Mouse (Mus musculus) lung, postnatal 0 days (tissue): Measurements from ENCODE around the gene Olfr1410. TPM values are rescaled to one million over a fixed set of nuclear protein-coding genes. Genes with fewer than 3 reads are reported as not detected.

Source experiments
- ATAC-seq: fragments of 200-750 bp; cut with Nextera tagmentation; 2 replicates; pipeline ENCODE4 v1.8.0; 2017; ENCODE audit warnings: moderate library complexity
- DNase-seq: peaks from one replicate; pipeline ENCODE4 v3.0.0-alpha.2; 2016; ENCODE audit warnings: low spot score
- H3K27ac ChIP-seq: fragments of 300-500 bp; sonication (generic); 2 replicates; pipeline ENCODE4 v1.5.1; 2014; ENCODE audit warnings: antibody characterized with exemption, mild to moderate bottlenecking, low read length, mixed read lengths
- H3K27me3 ChIP-seq: fragments of 300-500 bp; sonication (generic); replicated peaks from 2 replicates; pipeline ENCODE4 v1.6.1; 2014; ENCODE audit warnings: low read length, mixed read lengths; ENCODE audit not compliant: insufficient read depth
- H3K36me3 ChIP-seq: fragments of 300-500 bp; sonication (generic); 2 replicates; pipeline ENCODE4 v1.6.1; 2014; ENCODE audit warnings: low read length, mixed read lengths; ENCODE audit not compliant: insufficient read depth
- H3K4me1 ChIP-seq: fragments of 300-500 bp; sonication (generic); 2 replicates; pipeline ENCODE4 v1.6.1; 2014; ENCODE audit warnings: antibody characterized with exemption, low read depth, low read length, mixed read lengths; ENCODE audit not compliant: insufficient read depth
- H3K4me2 ChIP-seq: fragments of 300-500 bp; sonication (generic); replicated peaks from 2 replicates; pipeline ENCODE4 v1.6.1; 2014; ENCODE audit warnings: low read depth, mild to moderate bottlenecking, low read length, moderate library complexity, mixed read lengths
- H3K4me3 ChIP-seq: fragments of 300-500 bp; sonication (generic); 2 replicates; pipeline ENCODE4 v1.5.1; 2014; ENCODE audit warnings: low read depth, low read length
- H3K9ac ChIP-seq: fragments of 300-500 bp; sonication (generic); replicated peaks from 2 replicates; pipeline ENCODE4 v1.6.1; 2014; ENCODE audit warnings: low read depth, mild to moderate bottlenecking
- H3K9me3 ChIP-seq: fragments of 300-500 bp; sonication (generic); 2 replicates; pipeline ENCODE4 v1.6.1; 2016; ENCODE audit warnings: low read length, mixed read lengths
- CTCF ChIP-seq: IDR thresholded peaks from 2 replicates; pipeline ENCODE4 v1.5.1; 2016; ENCODE audit warnings: antibody characterized with exemption, mild to moderate bottlenecking
- EP300 ChIP-seq: IDR thresholded peaks from 2 replicates; pipeline ENCODE4 v1.6.1; 2016; ENCODE audit warnings: antibody characterized with exemption, mild to moderate bottlenecking, control low read depth
- WGBS: fragments of 180-500 bp; shearing (Covaris S2); extraction: QIAGEN DNeasy Blood & Tissue Kit; methylation state at CpG from one replicate; pipeline ENCODE4 v1.1.7; 2014; 5-methylcytosine and 5-hydroxymethylcytosine counted together
- polyA plus RNA-seq: library from polyadenylated mRNA; unstranded; fragments of >200 nt; fragmentation: Nextera tagmentation; extraction: Ambion mirVana; gene quantifications from 2 replicates; pipeline ENCODE4 v1.2.1, GENCODE M21; 2015

The Olfr1410 gene
- polyA plus RNA-seq, 1 experiment from 2014 or later = not detected

DNA sequence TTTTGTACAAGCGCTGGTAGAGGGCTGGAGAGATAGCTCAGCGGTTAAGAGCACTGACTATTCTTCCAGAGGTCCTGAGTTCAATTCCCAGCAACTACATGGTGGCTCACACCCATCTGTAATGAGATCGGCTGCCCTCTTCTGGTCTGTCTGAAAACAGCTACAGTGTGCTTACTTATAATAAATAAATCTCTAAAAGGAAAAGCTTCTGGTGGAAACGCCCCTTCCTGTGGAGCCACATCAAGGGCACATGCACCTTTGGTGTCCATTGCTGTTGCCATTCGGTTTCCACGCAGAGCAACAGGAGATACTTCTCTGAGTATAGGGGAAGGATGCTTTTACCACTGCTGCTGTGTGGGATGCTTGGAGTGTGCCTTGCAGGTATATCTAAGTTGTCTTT, 27.4 kb downstream of the Olfr1410 start:
- no peaks in the 10 kb centered on the region for H3K9me3 ChIP-seq
- DNase-seq (no peak), ATAC-seq (no peak)
- H3K4me3 ChIP-seq = no peak overlapping the region
- H3K27ac ChIP-seq = no peak overlapping the region
- H3K4me2 ChIP-seq = no peak overlapping the region
- no peaks in the 10 kb centered on the region for H3K4me1 ChIP-seq
- TF ChIP-seq EP300 (no peak), CTCF (0 out of 2 replicates have a peak, but pooled peaks have one; percentile 4)
- WGBS = 65% methylated on average over 6 of the region's 6 CpGs
- no peaks in the 10 kb centered on the region for H3K27me3 ChIP-seq
- peaks cover 7% of the 10 kb centered on the region for H3K36me3 ChIP-seq
- no peak overlapping the region for H3K9ac ChIP-seq

GRCm38 (mm10) chr1:92633726-92634125, 28.1 kb downstream of the Olfr1410 start:
- Histone ChIP-seq H3K9ac (no peak overlapping the region), H3K9me3 (no peaks in the 10 kb centered on the region), H3K4me3 (no peak overlapping the region), H3K4me1 (no peaks in the 10 kb centered on the region), H3K27ac (no peak overlapping the region), H3K27me3 (no peaks in the 10 kb centered on the region), H3K36me3 (peaks cover 7% of the 10 kb centered on the region), H3K4me2 (no peak overlapping the region)
- TF ChIP-seq CTCF (no peak), EP300 (no peak)
- no peak for DNase-seq
- WGBS = 81% methylated on average over 8 of the region's 8 CpGs
- ATAC-seq = no peak

GRCm38 (mm10) chr1:92634569-92634968, 29.0 kb downstream of the Olfr1410 start:
- peaks cover 7% of the 10 kb centered on the region for H3K36me3 ChIP-seq
- WGBS = 63% methylated on average over 1 of the region's 1 CpGs
- H3K4me1 ChIP-seq = no peaks in the 10 kb centered on the region
- no peak for DNase-seq
- H3K27me3 ChIP-seq = no peaks in the 10 kb centered on the region
- no peak overlapping the region for H3K4me2 ChIP-seq
- no peak for ATAC-seq
- H3K27ac ChIP-seq = no peak overlapping the region
- TF ChIP-seq CTCF (no peak), EP300 (no peak)
- H3K9ac ChIP-seq = no peak overlapping the region
- no peaks in the 10 kb centered on the region for H3K9me3 ChIP-seq
- no peak overlapping the region for H3K4me3 ChIP-seq

- DNase-seq = no peak
Measured at GRCm38 (mm10) chr1:92634976-92635599, 29.5 kb downstream of the Olfr1410 start.

GRCm38 (mm10) chr1:92636015-92636414, 30.4 kb downstream of the Olfr1410 start:
- ATAC-seq (no peak), DNase-seq (no peak)
- Histone ChIP-seq H3K4me2 (no peak overlapping the region), H3K27ac (no peak overlapping the region), H3K9me3 (no peaks in the 10 kb centered on the region), H3K4me1 (no peaks in the 10 kb centered on the region; the same call in 1 of the 2 replicates), H3K4me3 (no peak overlapping the region), H3K36me3 (peaks cover 7% of the 10 kb centered on the region), H3K27me3 (no peaks in the 10 kb centered on the region), H3K9ac (no peak overlapping the region)
- WGBS = 80% methylated on average over 8 of the region's 8 CpGs
- no peak for TF ChIP-seq CTCF
- TF ChIP-seq EP300 = no peak

More at GRCm38 (mm10) chr1:92634976-92635599, 29.5 kb downstream of the Olfr1410 start:
- no peaks in the 10 kb centered on the region for H3K9me3 ChIP-seq
- no peaks in the 10 kb centered on the region for H3K27me3 ChIP-seq
- H3K4me3 ChIP-seq = no peak overlapping the region
- H3K4me1 ChIP-seq = no peaks in the 10 kb centered on the region
- no peak for TF ChIP-seq CTCF
- no peak for TF ChIP-seq EP300
- WGBS = 69% methylated on average over 4 of the region's 4 CpGs
- no peak for ATAC-seq
- H3K9ac ChIP-seq = no peak overlapping the region
- peaks cover 7% of the 10 kb centered on the region for H3K36me3 ChIP-seq
- H3K27ac ChIP-seq = no peak overlapping the region
- no peak overlapping the region for H3K4me2 ChIP-seq

DNA sequence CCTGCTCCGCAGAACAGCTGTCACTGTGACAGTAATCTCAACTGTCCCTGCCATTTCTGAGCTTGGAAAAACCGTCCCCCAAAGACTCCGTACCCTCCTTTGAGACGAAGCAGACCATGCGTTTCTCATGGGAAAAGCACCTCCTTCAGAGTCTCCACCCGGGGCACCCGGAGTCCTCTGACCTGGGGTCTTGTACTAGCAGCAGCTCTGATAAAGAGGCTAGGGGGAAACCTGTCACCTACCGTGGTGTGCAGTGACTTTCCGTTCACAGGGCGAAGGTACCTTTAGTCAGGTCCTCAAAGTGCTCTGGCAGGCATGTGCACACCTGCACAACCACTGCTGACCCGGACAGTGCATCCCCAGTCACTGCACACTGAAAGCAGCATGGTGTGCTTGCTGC, 31.1 kb downstream of the Olfr1410 start:
- DNase-seq (no peak), ATAC-seq (no peak)
- H3K4me3 ChIP-seq = no peak overlapping the region
- H3K36me3 ChIP-seq = peaks cover 7% of the 10 kb centered on the region
- H3K4me2 ChIP-seq = no peak overlapping the region
- H3K27me3 ChIP-seq = no peaks in the 10 kb centered on the region
- H3K4me1 ChIP-seq = no peaks in the 10 kb centered on the region; the same call in 1 of the 2 replicates
- H3K27ac ChIP-seq = no peak overlapping the region
- TF ChIP-seq CTCF (no peak), EP300 (no peak)
- H3K9ac ChIP-seq = no peak overlapping the region
- H3K9me3 ChIP-seq = no peaks in the 10 kb centered on the region
- 96% methylated on average over 11 of the region's 11 CpGs for WGBS
